Mouse (Mus musculus) layer of hippocampus, adult 18-20 months (tissue): ENCODE measurements at regions not wholly inside any gene's neighbourhood (a gene's known extent, or its start where the extent isn't known, plus 50 kb on each side); places are given as distances from the start of the nearest gene placed in this dataset.

Experiments
- DNase-seq, 2 experiments: peaks; one replicate each; pipeline ENCODE4 v3.0.0; 2022; ENCODE audit warnings: low spot score in 2 of 2

- no peak for DNase-seq
Measured at GRCm38 (mm10) chr2:174884232-174885225, 124.1 kb downstream of the Edn3 start.

GRCm38 (mm10) chr2:174892658-174893057 is 117.4 kb upstream of the Gm14444 start:
- no peak for DNase-seq

- no peak for DNase-seq
Measured at GRCm38 (mm10) chr2:174897424-174897823, 112.6 kb upstream of the Gm14444 start.

- no peak for DNase-seq
Measured at GRCm38 (mm10) chr2:174899940-174900670, 109.9 kb upstream of the Gm14444 start.

GRCm38 (mm10) chr2:174900671-174900991 is 109.4 kb upstream of the Gm14444 start:
- peak; percentile 36 to 73 for DNase-seq

GRCm38 (mm10) chr2:174901801-174902200 is 108.2 kb upstream of the Gm14444 start:
- DNase-seq: peak in 1 of 2 experiments; percentile 16

GRCm38 (mm10) chr2:174903627-174904026 is 106.4 kb upstream of the Gm14444 start:
- no peak for DNase-seq

GRCm38 (mm10) chr2:174905865-174906639 is 104.0 kb upstream of the Gm14444 start:
- DNase-seq: peak; percentile 11 to 64

- no peak for DNase-seq
Measured at GRCm38 (mm10) chr2:174917146-174917905, 92.7 kb upstream of the Gm14444 start.

- no peak for DNase-seq
Measured at GRCm38 (mm10) chr2:174917975-174918374, 92.1 kb upstream of the Gm14444 start.

- DNase-seq: no peak
Measured at GRCm38 (mm10) chr2:174922208-174922607, 87.8 kb upstream of the Gm14444 start.

- no peak for DNase-seq
Measured at GRCm38 (mm10) chr2:174929718-174930117, 80.3 kb upstream of the Gm14444 start.

- peak; percentile 83 to 96 for DNase-seq
Measured at GRCm38 (mm10) chr2:174932137-174933012, 77.7 kb upstream of the Gm14444 start.

- DNase-seq: no peak
Measured at GRCm38 (mm10) chr2:174933013-174933353, 77.1 kb upstream of the Gm14444 start.

GRCm38 (mm10) chr2:174936665-174937064 is 73.4 kb upstream of the Gm14444 start:
- DNase-seq: peak in 1 of 2 experiments; percentile 23

GRCm38 (mm10) chr2:174937930-174938329 is 72.1 kb upstream of the Gm14444 start:
- no peak for DNase-seq

GRCm38 (mm10) chr2:174942221-174942620 is 67.8 kb upstream of the Gm14444 start:
- DNase-seq: peak in 1 of 2 experiments; percentile 29

GRCm38 (mm10) chr2:174948106-174948505 is 61.9 kb upstream of the Gm14444 start:
- no peak for DNase-seq
